Comparison of ENCODE assay signal across 7 mouse cellular contexts in genomic region chr19:4268566-4269361, GRCm38 (mm10). TPM values are rescaled to one million over a fixed set of nuclear protein-coding genes. Genes with fewer than 3 reads are reported as not detected.
DNase-seq lines count a peak whose midpoint lies in the region.

Gene Ssh3 (minus strand): TSS chr19:4269180.

- H3K4me3 ChIP-seq in megakaryocyte, embryonic 14.5 days (replicated peaks), result peak within 1 kb of the TSS; percentile 95

- intact Hi-C loops in left cerebral cortex, postnatal 10 days (cut with DNase I), result no loop called here

- peak; percentile 69 to 75 for DNase-seq in adrenal gland, adult 18-20 months (ENCODE audit: low spot score in 2 of 2)
- DNase-seq in embryo, embryonic 10 days (ENCODE audit: low spot score), result peak; percentile 42
- DNase-seq in gastrocnemius, postnatal 10 days, result peak; percentile 43
- peak; percentile 87 for DNase-seq in induced T-regulatory cell, adult 2 months (ENCODE audit: low read depth)
- peak in 1 of 2 experiments; percentile 70 for DNase-seq in left cerebral cortex, postnatal 10 days (ENCODE audit: extremely low spot score in 1 of 2, low spot score in 2 of 2)
- peak; percentile 44 for DNase-seq in skeletal muscle tissue, adult 2 months (ENCODE audit: low read depth, low spot score)

- peaks cover 21% of the 10 kb centered on the region for H3K27me3 ChIP-seq in megakaryocyte, embryonic 14.5 days (replicated peaks)

- H3K4me1 ChIP-seq in megakaryocyte, embryonic 14.5 days, result peaks cover 38% of the 10 kb centered on the region

- no peaks in the 10 kb centered on the region for H3K9me3 ChIP-seq in megakaryocyte, embryonic 14.5 days

- H3K36me3 ChIP-seq in megakaryocyte, embryonic 14.5 days (replicated peaks; ENCODE audit: low read length), result peaks cover 59% of the 10 kb centered on the region

RNA-seq across cellular contexts. Expression of gene Ssh3, which starts in this region (rescaled TPM):
- 10 to 100 TPM; 23.7 to 31.6 TPM for total RNA-seq in adrenal gland, adult 18-20 months (2021)
- total RNA-seq in gastrocnemius, postnatal 10 days (2021), result 1 to 10 TPM; 4.9 to 6.3 TPM
- 10 to 100 TPM; 49.5 to 55.1 TPM for total RNA-seq in left cerebral cortex, postnatal 10 days (2021)
- 16.5 and 28.6 TPM in 2 replicates for polyA plus RNA-seq in megakaryocyte, embryonic 14.5 days (2012; ENCODE audit: insufficient read depth, low replicate concordance)
